Mouse (Mus musculus) hindbrain, embryonic 16.5 days (tissue): Measurements from ENCODE around the gene Myt1l. TPM values are rescaled to one million over a fixed set of nuclear protein-coding genes. Genes with fewer than 3 reads are reported as not detected.

Source experiments
- ATAC-seq: fragments of 200-750 bp; cut with Nextera tagmentation; 2 replicates; pipeline ENCODE4 v1.8.0; 2017; ENCODE audit warnings: moderate TSS enrichment, moderate library complexity
- H3K27ac ChIP-seq: fragments of 300-500 bp; sonication (generic); 2 replicates; pipeline ENCODE4 v1.5.1; 2014; ENCODE audit warnings: low read depth, mild to moderate bottlenecking, control low read depth, low read length, moderate library complexity
- H3K27me3 ChIP-seq: fragments of 300-500 bp; sonication (generic); replicated peaks from 2 replicates; pipeline ENCODE4 v1.6.1; 2014; ENCODE audit warnings: low read length; ENCODE audit not compliant: control insufficient read depth, insufficient read depth
- H3K36me3 ChIP-seq: fragments of 300-500 bp; sonication (generic); 2 replicates; pipeline ENCODE4 v1.6.1; 2014; ENCODE audit warnings: mild to moderate bottlenecking, low read length, moderate library complexity, mixed read lengths; ENCODE audit not compliant: control insufficient read depth, insufficient read depth
- H3K4me1 ChIP-seq: fragments of 300-500 bp; sonication (generic); 2 replicates; pipeline ENCODE4 v1.6.1; 2014; ENCODE audit warnings: low read depth, low read length; ENCODE audit not compliant: control insufficient read depth, insufficient read depth
- H3K4me2 ChIP-seq: fragments of 300-500 bp; sonication (generic); 2 replicates; pipeline ENCODE4 v1.6.1; 2014; ENCODE audit warnings: mild to moderate bottlenecking, low read length, control low read depth, moderate library complexity
- H3K4me3 ChIP-seq: fragments of 300-500 bp; sonication (generic); 2 replicates; pipeline ENCODE4 v1.5.1; 2014; ENCODE audit warnings: mild to moderate bottlenecking, low read length, control low read depth, moderate library complexity
- H3K9ac ChIP-seq: fragments of 300-500 bp; sonication (generic); 2 replicates; pipeline ENCODE4 v1.6.1; 2014; ENCODE audit warnings: low read depth, mild to moderate bottlenecking, control low read depth, low read length, moderate library complexity
- H3K9me3 ChIP-seq: fragments of 300-500 bp; sonication (generic); 2 replicates; pipeline ENCODE4 v1.6.1; 2014; ENCODE audit warnings: mild to moderate bottlenecking, low read length, moderate library complexity; ENCODE audit not compliant: control insufficient read depth
- WGBS: fragments of 180-500 bp; shearing (Covaris S2); extraction: QIAGEN DNeasy Blood & Tissue Kit; methylation state at CpG from one replicate; pipeline ENCODE4 v1.1.7; 2014; 5-methylcytosine and 5-hydroxymethylcytosine counted together
- polyA plus RNA-seq: library from polyadenylated mRNA; unstranded; fragments of >200 nt; fragmentation: Nextera tagmentation; extraction: Ambion mirVana; gene quantifications from 2 replicates; pipeline ENCODE4 v1.2.1, GENCODE M21; 2015

Myt1l gene
- polyA plus RNA-seq, 1 experiment from 2014 or later = 236 TPM

- no peak overlapping the region for H3K9ac ChIP-seq
- no peak overlapping the region for H3K27ac ChIP-seq
- no peaks in the 10 kb centered on the region for H3K36me3 ChIP-seq
- H3K4me2 ChIP-seq = no peak overlapping the region
- H3K9me3 ChIP-seq = no peaks in the 10 kb centered on the region
- no peak overlapping the region for H3K4me3 ChIP-seq
- peak; percentile 60 for ATAC-seq
- H3K27me3 ChIP-seq = no peaks in the 10 kb centered on the region
- WGBS = 46% methylated on average over 11 of the region's 11 CpGs
- peaks cover 11% of the 10 kb centered on the region for H3K4me1 ChIP-seq
These were observed 111.5 kb downstream of the Myt1l start for GRCm38 (mm10) chr12:29639543-29640196.

- no peaks in the 10 kb centered on the region for H3K9me3 ChIP-seq
- no peaks in the 10 kb centered on the region for H3K27me3 ChIP-seq
- H3K9ac ChIP-seq = no peak overlapping the region
- ATAC-seq = no peak
- 35% methylated on average over 1 of the region's 1 CpGs for WGBS
- peaks cover 11% of the 10 kb centered on the region for H3K4me1 ChIP-seq
- no peak overlapping the region for H3K4me2 ChIP-seq
- peak overlapping the region; percentile 25; the same call in 1 of the 2 replicates for H3K27ac ChIP-seq
- no peaks in the 10 kb centered on the region for H3K36me3 ChIP-seq
- no peak overlapping the region for H3K4me3 ChIP-seq
These were observed 112.0 kb downstream of the Myt1l start for GRCm38 (mm10) chr12:29640201-29640600.

- H3K36me3 ChIP-seq = peaks cover 3% of the 10 kb centered on the region
- 19% methylated on average over 4 of the region's 4 CpGs for WGBS
These were observed 114.7 kb downstream of the Myt1l start for GRCm38 (mm10) chr12:29642915-29643314.

GRCm38 (mm10) chr12:29644091-29644490, 115.9 kb downstream of the Myt1l start:
- Histone ChIP-seq H3K4me1 (peaks cover 14% of the 10 kb centered on the region), H3K36me3 (peaks cover 3% of the 10 kb centered on the region), H3K9ac (no peak overlapping the region), H3K4me3 (no peak overlapping the region), H3K4me2 (no peak overlapping the region), H3K27me3 (no peaks in the 10 kb centered on the region), H3K9me3 (no peaks in the 10 kb centered on the region), H3K27ac (no peak overlapping the region)
- WGBS = 75% methylated on average over 4 of the region's 4 CpGs
- no peak for ATAC-seq

More at GRCm38 (mm10) chr12:29642915-29643314, 114.7 kb downstream of the Myt1l start:
- Histone ChIP-seq H3K4me3 (no peak overlapping the region), H3K4me2 (no peak overlapping the region), H3K9ac (0 out of 2 replicates have a peak overlapping the region, but pooled peaks have one; percentile 35), H3K27me3 (no peaks in the 10 kb centered on the region), H3K4me1 (peaks cover 14% of the 10 kb centered on the region), H3K27ac (peak overlapping the region; percentile 73), H3K9me3 (no peaks in the 10 kb centered on the region)
- peak; percentile 66 for ATAC-seq

- peaks cover 3% of the 10 kb centered on the region for H3K36me3 ChIP-seq
- no peak for ATAC-seq
- no peak overlapping the region for H3K4me3 ChIP-seq
- no peaks in the 10 kb centered on the region for H3K27me3 ChIP-seq
- no peak overlapping the region for H3K4me2 ChIP-seq
- no peak overlapping the region for H3K27ac ChIP-seq
- H3K9ac ChIP-seq = no peak overlapping the region
- no peaks in the 10 kb centered on the region for H3K9me3 ChIP-seq
- 74% methylated on average over 7 of the region's 7 CpGs for WGBS
- H3K4me1 ChIP-seq = peaks cover 18% of the 10 kb centered on the region
These were observed 116.5 kb downstream of the Myt1l start for GRCm38 (mm10) chr12:29644721-29645120.

GRCm38 (mm10) chr12:29649510-29650152, 121.4 kb downstream of the Myt1l start:
- 55% methylated on average over 10 of the region's 10 CpGs for WGBS
- ATAC-seq = peak; percentile 27; the same call in 1 of the 2 replicates
- peak overlapping the region; percentile 65 for H3K27ac ChIP-seq
- no peaks in the 10 kb centered on the region for H3K9me3 ChIP-seq
- no peaks in the 10 kb centered on the region for H3K27me3 ChIP-seq
- H3K9ac ChIP-seq = no peak overlapping the region
- H3K4me2 ChIP-seq = no peak overlapping the region
- no peak overlapping the region for H3K4me3 ChIP-seq
- H3K36me3 ChIP-seq = peaks cover 3% of the 10 kb centered on the region
- peaks cover 11% of the 10 kb centered on the region for H3K4me1 ChIP-seq

- no peak for ATAC-seq
- H3K4me1 ChIP-seq = peaks cover 29% of the 10 kb centered on the region
- 79% methylated on average over 5 of the region's 5 CpGs for WGBS
These were observed 124.3 kb downstream of the Myt1l start for GRCm38 (mm10) chr12:29652516-29652915.

GRCm38 (mm10) chr12:29655197-29655632, 127.0 kb downstream of the Myt1l start:
- Histone ChIP-seq H3K9ac (peak overlapping the region; percentile 36; the same call in 1 of the 2 replicates), H3K27ac (peak overlapping the region; percentile 84), H3K4me1 (peaks cover 26% of the 10 kb centered on the region), H3K9me3 (no peaks in the 10 kb centered on the region), H3K27me3 (no peaks in the 10 kb centered on the region), H3K4me3 (no peak overlapping the region), H3K36me3 (no peaks in the 10 kb centered on the region), H3K4me2 (peak overlapping the region; percentile 11; the same call in 1 of the 2 replicates)
- 15% methylated on average over 10 of the region's 10 CpGs for WGBS
- peak; percentile 51 for ATAC-seq

More at GRCm38 (mm10) chr12:29652516-29652915, 124.3 kb downstream of the Myt1l start:
- Histone ChIP-seq H3K9ac (no peak overlapping the region), H3K27me3 (no peaks in the 10 kb centered on the region), H3K9me3 (no peaks in the 10 kb centered on the region), H3K36me3 (no peaks in the 10 kb centered on the region), H3K4me3 (no peak overlapping the region), H3K4me2 (no peak overlapping the region), H3K27ac (no peak overlapping the region)

GRCm38 (mm10) chr12:29655673-29656072, 127.5 kb downstream of the Myt1l start:
- no peak for ATAC-seq
- Histone ChIP-seq H3K27me3 (no peaks in the 10 kb centered on the region), H3K4me3 (no peak overlapping the region), H3K4me2 (peak overlapping the region; percentile 11; the same call in 1 of the 2 replicates), H3K9me3 (no peaks in the 10 kb centered on the region), H3K4me1 (peaks cover 26% of the 10 kb centered on the region), H3K27ac (peak overlapping the region; percentile 84), H3K36me3 (no peaks in the 10 kb centered on the region), H3K9ac (peak overlapping the region; percentile 36; the same call in 1 of the 2 replicates)
- WGBS = 58% methylated on average over 12 of the region's 12 CpGs
